ENCODE assay signal across 27 mouse cellular contexts in genomic region chr2:171326909-171327308, GRCm38 (mm10).
DNase-seq lines count a peak whose midpoint lies in the region; ATAC-seq and TF ChIP-seq lines count a peak whose summit lies in the region.
"Had no signal": no experiment of that assay in that cellular context is flagged by ENCODE, and none has a peak within 500 bp of the region (broad histone marks: within the 10 kb centered on the region; RNA-seq: fewer than 3 reads in every experiment).

No protein-coding gene starts in this region.

- 49% methylated on average over 3 of the region's 3 CpGs for WGBS in embryonic facial prominence, embryonic 14.5 days
- WGBS in embryonic facial prominence, embryonic 10.5 days, result 84% methylated on average over 3 of the region's 3 CpGs
- 71% methylated on average over 3 of the region's 3 CpGs for WGBS in kidney, embryonic 14.5 days
- WGBS in stomach, embryonic 14.5 days, result 33% methylated on average over 3 of the region's 3 CpGs
- 44% methylated on average over 3 of the region's 3 CpGs for WGBS in stomach, postnatal 0 days

- H3K27me3 ChIP-seq in embryonic facial prominence, embryonic 14.5 days (replicated peaks; ENCODE audit: control insufficient read depth, insufficient read depth, low read length), result no peaks in the 10 kb centered on the region
- H3K27me3 ChIP-seq in embryonic facial prominence, embryonic 10.5 days (replicated peaks; ENCODE audit: low read depth, poor library complexity, severe bottlenecking), result no peaks in the 10 kb centered on the region
- H3K27me3 ChIP-seq in kidney, embryonic 14.5 days (ENCODE audit: control insufficient read depth, insufficient read depth, low read length), result no peaks in the 10 kb centered on the region
- no peaks in the 10 kb centered on the region for H3K27me3 ChIP-seq in stomach, embryonic 14.5 days (ENCODE audit: control insufficient read depth, insufficient read depth, low read length)
- H3K27me3 ChIP-seq in stomach, postnatal 0 days (ENCODE audit: control insufficient read depth, insufficient read depth, low read length), result no peaks in the 10 kb centered on the region
- H3K27me3 ChIP-seq: embryonic facial prominence, embryonic 15.5 days; heart, embryonic 15.5 days had no signal

- no peak overlapping the region for H3K9ac ChIP-seq in embryonic facial prominence, embryonic 14.5 days (ENCODE audit: low read depth, low read length)
- no peak overlapping the region for H3K9ac ChIP-seq in kidney, embryonic 14.5 days (ENCODE audit: low read depth, low read length)
- H3K9ac ChIP-seq in stomach, embryonic 14.5 days (replicated peaks; ENCODE audit: low read depth, low read length), result no peak overlapping the region
- H3K9ac ChIP-seq in stomach, postnatal 0 days (ENCODE audit: low read length), result no peak overlapping the region
- H3K9ac ChIP-seq: embryonic facial prominence, embryonic 15.5 days; forebrain, postnatal 0 days; heart, embryonic 15.5 days; hindbrain, embryonic 14.5 days had no signal

- H3K4me3 ChIP-seq in embryonic facial prominence, embryonic 14.5 days (ENCODE audit: low read depth, low read length), result no peak overlapping the region
- no peak overlapping the region for H3K4me3 ChIP-seq in embryonic facial prominence, embryonic 10.5 days
- H3K4me3 ChIP-seq in kidney, embryonic 14.5 days (ENCODE audit: low read length), result no peak overlapping the region
- no peak overlapping the region for H3K4me3 ChIP-seq in stomach, embryonic 14.5 days (ENCODE audit: low read depth, low read length)
- H3K4me3 ChIP-seq in stomach, postnatal 0 days (ENCODE audit: low read depth, low read length), result no peak overlapping the region
- H3K4me3 ChIP-seq: embryonic facial prominence, embryonic 15.5 days; gastrocnemius, adult 2 months; heart, embryonic 15.5 days had no signal

- no peak overlapping the region for H3K4me2 ChIP-seq in embryonic facial prominence, embryonic 14.5 days (ENCODE audit: low read depth, low read length)
- H3K4me2 ChIP-seq in kidney, embryonic 14.5 days (replicated peaks; ENCODE audit: low read depth, low read length), result no peak overlapping the region
- H3K4me2 ChIP-seq in stomach, embryonic 14.5 days (replicated peaks; ENCODE audit: low read depth, low read length), result no peak overlapping the region
- H3K4me2 ChIP-seq in stomach, postnatal 0 days (replicated peaks; ENCODE audit: low read depth), result no peak overlapping the region
- H3K4me2 ChIP-seq: embryonic facial prominence, embryonic 15.5 days; heart, embryonic 11.5 days; heart, embryonic 15.5 days; hindbrain, embryonic 14.5 days had no signal

- peak; percentile 49 for DNase-seq in embryonic facial prominence, embryonic 14.5 days (ENCODE audit: low spot score)
- no peak for DNase-seq in embryonic facial prominence, embryonic 10.5 days (ENCODE audit: low spot score)
- DNase-seq in kidney, adult 8-10 months, result no peak
- DNase-seq in stomach, postnatal 0 days (ENCODE audit: low spot score), result no peak
- no peak for DNase-seq in urinary bladder, postnatal 10 days (ENCODE audit: low spot score)
- no peak for DNase-seq in retina, postnatal 1 day
- DNase-seq: adrenal gland, adult 8-10 months; adrenal gland, postnatal 25 days; cerebellum, adult 11-12 months; cerebellum, adult 8-10 months; cerebellum, postnatal 10 days; cerebellum, postnatal 36 days; embryo, embryonic 11 days; forebrain, postnatal 0 days; gastrocnemius, adult 2 months; gastrocnemius, postnatal 14 days; heart, adult 11 months; heart, postnatal 10 days; heart, postnatal 36 days had no signal

- TF ChIP-seq EP300 in stomach, postnatal 0 days (optimal IDR thresholded peaks at IDR 0.05), result no peak

- H3K27ac ChIP-seq in embryonic facial prominence, embryonic 14.5 days (replicated peaks; ENCODE audit: low read depth, low read length), result no peak overlapping the region
- no peak overlapping the region for H3K27ac ChIP-seq in embryonic facial prominence, embryonic 10.5 days (replicated peaks)
- H3K27ac ChIP-seq in kidney, embryonic 14.5 days (ENCODE audit: low read depth, low read length), result no peak overlapping the region
- H3K27ac ChIP-seq in stomach, embryonic 14.5 days (ENCODE audit: low read length), result 0 out of 2 replicates have a peak overlapping the region, but pooled peaks have one; percentile 39
- H3K27ac ChIP-seq in stomach, postnatal 0 days (replicated peaks), result no peak overlapping the region
- H3K27ac ChIP-seq: embryonic facial prominence, embryonic 15.5 days; gastrocnemius, adult 2 months; heart, embryonic 15.5 days had no signal

- H3K9me3 ChIP-seq in embryonic facial prominence, embryonic 14.5 days (ENCODE audit: control insufficient read depth, low read length), result no peaks in the 10 kb centered on the region
- no peaks in the 10 kb centered on the region for H3K9me3 ChIP-seq in embryonic facial prominence, embryonic 10.5 days
- no peaks in the 10 kb centered on the region for H3K9me3 ChIP-seq in kidney, embryonic 14.5 days (ENCODE audit: control insufficient read depth, low read length)
- H3K9me3 ChIP-seq in stomach, embryonic 14.5 days (ENCODE audit: control insufficient read depth, low read depth, low read length), result no peaks in the 10 kb centered on the region
- H3K9me3 ChIP-seq in stomach, postnatal 0 days (ENCODE audit: control insufficient read depth, low read length), result no peaks in the 10 kb centered on the region
- H3K9me3 ChIP-seq: embryonic facial prominence, embryonic 15.5 days; heart, embryonic 15.5 days had no signal

- no peak for TF ChIP-seq CTCF in stomach, postnatal 0 days (IDR thresholded peaks at IDR 0.05; ENCODE audit: low read depth)

- H3K4me1 ChIP-seq in embryonic facial prominence, embryonic 14.5 days (ENCODE audit: control insufficient read depth, insufficient read depth, low read length), result no peaks in the 10 kb centered on the region
- H3K4me1 ChIP-seq in embryonic facial prominence, embryonic 10.5 days, result no peaks in the 10 kb centered on the region
- H3K4me1 ChIP-seq in kidney, embryonic 14.5 days (ENCODE audit: control insufficient read depth, insufficient read depth, low read length), result no peaks in the 10 kb centered on the region
- H3K4me1 ChIP-seq in stomach, embryonic 14.5 days (ENCODE audit: control insufficient read depth, insufficient read depth, low read length), result no peaks in the 10 kb centered on the region
- no peaks in the 10 kb centered on the region for H3K4me1 ChIP-seq in stomach, postnatal 0 days (replicated peaks; ENCODE audit: control insufficient read depth, insufficient read depth)
- H3K4me1 ChIP-seq: embryonic facial prominence, embryonic 15.5 days; heart, embryonic 15.5 days had no signal

- peak; percentile 57 for ATAC-seq in embryonic facial prominence, embryonic 14.5 days (ENCODE audit: low read depth)
- 0 out of 2 replicates have a peak, but pooled peaks have one; percentile 35 for ATAC-seq in kidney, embryonic 14.5 days (ENCODE audit: low FRiP score, low TSS enrichment)
- ATAC-seq in stomach, embryonic 14.5 days (ENCODE audit: insufficient number of reproducible peaks, insufficient read depth, low FRiP score, low read depth), result no peak
- ATAC-seq in stomach, postnatal 0 days (ENCODE audit: low FRiP score, low TSS enrichment), result no peak
- ATAC-seq: activated CD4-positive, CD25-positive, alpha-beta regulatory T cell, adult 4 months; forebrain, embryonic 14.5 days; forebrain, postnatal 0 days had no signal

- no peaks in the 10 kb centered on the region for H3K36me3 ChIP-seq in embryonic facial prominence, embryonic 14.5 days (ENCODE audit: control insufficient read depth, insufficient read depth, low read length)
- H3K36me3 ChIP-seq in embryonic facial prominence, embryonic 10.5 days (replicated peaks), result no peaks in the 10 kb centered on the region
- H3K36me3 ChIP-seq in kidney, embryonic 14.5 days (ENCODE audit: control insufficient read depth, insufficient read depth, low read length), result no peaks in the 10 kb centered on the region
- H3K36me3 ChIP-seq in stomach, embryonic 14.5 days (ENCODE audit: control insufficient read depth, insufficient read depth, low read length), result no peaks in the 10 kb centered on the region
- no peaks in the 10 kb centered on the region for H3K36me3 ChIP-seq in stomach, postnatal 0 days (ENCODE audit: control insufficient read depth, insufficient read depth, low read length)
- H3K36me3 ChIP-seq: embryonic facial prominence, embryonic 15.5 days; heart, embryonic 15.5 days had no signal

Comparison
In these comparisons a context has a peak if more than half of its experiments do, and no peak if none do; other contexts are left out.
1. ATAC-seq: peak in embryonic facial prominence, embryonic 14.5 days (single experiment) and kidney, embryonic 14.5 days (single experiment); none in stomach, embryonic 14.5 days (single experiment) and stomach, postnatal 0 days (single experiment).